Mouse (Mus musculus) stomach, embryonic 14.5 days (tissue): ENCODE measurements around the gene Ell. TPM values are rescaled to one million over a fixed set of nuclear protein-coding genes. Genes with fewer than 3 reads are reported as not detected.

Source experiments
- ATAC-seq: fragments of 200-750 bp; cut with Nextera tagmentation; 2 replicates; pipeline ENCODE4 v1.8.0; 2017; ENCODE audit warnings: low read depth, moderate TSS enrichment; ENCODE audit not compliant: insufficient number of reproducible peaks, insufficient read depth, low FRiP score
- H3K27ac ChIP-seq: fragments of 300-500 bp; sonication (generic); 2 replicates; pipeline ENCODE4 v1.5.1; 2014; ENCODE audit warnings: mild to moderate bottlenecking, low read length, moderate library complexity, mixed read lengths
- H3K27me3 ChIP-seq: fragments of 300-500 bp; sonication (generic); 2 replicates; pipeline ENCODE4 v1.6.1; 2014; ENCODE audit warnings: low read length, control low read depth, mixed read lengths; ENCODE audit not compliant: control insufficient read depth, insufficient read depth
- H3K36me3 ChIP-seq: fragments of 300-500 bp; sonication (generic); 2 replicates; pipeline ENCODE4 v1.6.1; 2014; ENCODE audit warnings: mild to moderate bottlenecking, control low read depth, low read length, moderate library complexity, mixed read lengths; ENCODE audit not compliant: control insufficient read depth, insufficient read depth
- H3K4me1 ChIP-seq: fragments of 300-500 bp; sonication (generic); 2 replicates; pipeline ENCODE4 v1.6.1; 2014; ENCODE audit warnings: low read length, control low read depth, mixed read lengths; ENCODE audit not compliant: control insufficient read depth, insufficient read depth
- H3K4me2 ChIP-seq: fragments of 300-500 bp; sonication (generic); replicated peaks from 2 replicates; pipeline ENCODE4 v1.6.1; 2014; ENCODE audit warnings: low read depth, low read length, control low read depth
- H3K4me3 ChIP-seq: fragments of 300-500 bp; sonication (generic); 2 replicates; pipeline ENCODE4 v1.5.1; 2014; ENCODE audit warnings: low read depth, low read length, control low read depth
- H3K9ac ChIP-seq: fragments of 300-500 bp; sonication (generic); replicated peaks from 2 replicates; pipeline ENCODE4 v1.6.1; 2014; ENCODE audit warnings: low read depth, mild to moderate bottlenecking, control low read depth, low read length, moderate library complexity, mixed read lengths
- H3K9me3 ChIP-seq: fragments of 300-500 bp; sonication (generic); 2 replicates; pipeline ENCODE4 v1.6.1; 2016; ENCODE audit warnings: low read depth, low read length, control low read depth; ENCODE audit not compliant: control insufficient read depth
- WGBS: fragments of 180-500 bp; shearing (Covaris S2); extraction: QIAGEN DNeasy Blood & Tissue Kit; methylation state at CpG from one replicate; pipeline ENCODE4 v1.1.7; 2014; 5-methylcytosine and 5-hydroxymethylcytosine counted together
- polyA plus RNA-seq: library from polyadenylated mRNA; unstranded; fragments of >200 nt; fragmentation: Nextera tagmentation; extraction: Ambion mirVana; gene quantifications from 2 replicates; pipeline ENCODE4 v1.2.1, GENCODE M21; 2014

Gene Ell
- polyA plus RNA-seq, 1 experiment from 2014 or later = 17.9 TPM

DNA sequence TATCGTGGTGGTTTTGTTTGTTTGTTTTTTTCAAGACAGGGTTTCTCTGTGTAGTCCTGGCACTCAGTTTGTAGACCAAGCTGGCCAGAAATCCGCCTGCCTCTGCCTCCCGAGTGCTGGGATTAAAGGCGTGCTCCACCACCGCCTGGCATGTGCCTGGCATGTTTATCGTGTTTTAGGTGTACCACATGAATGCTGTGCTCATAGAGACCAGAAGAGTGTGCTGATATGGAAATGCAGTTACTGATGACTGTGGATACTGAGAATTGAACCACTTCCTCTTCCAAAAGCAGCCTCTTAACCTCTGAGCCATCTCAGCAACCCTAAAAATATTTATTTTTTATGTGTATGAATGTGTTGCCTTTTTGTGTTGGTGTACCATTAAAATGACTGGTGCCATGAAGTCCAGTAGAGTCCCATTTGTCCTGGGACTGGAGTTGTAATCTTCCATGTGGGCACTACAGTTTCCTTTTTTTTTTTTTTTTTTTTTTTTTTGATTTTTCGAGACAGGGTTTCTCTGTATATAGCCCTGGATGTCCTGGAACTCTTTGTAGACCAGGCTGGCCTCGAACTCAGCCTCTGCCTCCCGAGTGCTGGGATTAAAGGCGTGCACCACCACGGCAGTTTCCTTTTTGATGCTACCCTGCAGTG, 26.9 kb upstream of the Ell start:
- no peaks in the 10 kb centered on the region for H3K9me3 ChIP-seq
- H3K27ac ChIP-seq = no peak overlapping the region
- peaks cover 25% of the 10 kb centered on the region for H3K36me3 ChIP-seq
- H3K27me3 ChIP-seq = no peaks in the 10 kb centered on the region
- WGBS = 89% methylated on average over 11 of the region's 11 CpGs
- H3K9ac ChIP-seq = no peak overlapping the region
- H3K4me3 ChIP-seq = no peak overlapping the region
- H3K4me2 ChIP-seq = no peak overlapping the region
- H3K4me1 ChIP-seq = no peaks in the 10 kb centered on the region
- no peak for ATAC-seq

DNA sequence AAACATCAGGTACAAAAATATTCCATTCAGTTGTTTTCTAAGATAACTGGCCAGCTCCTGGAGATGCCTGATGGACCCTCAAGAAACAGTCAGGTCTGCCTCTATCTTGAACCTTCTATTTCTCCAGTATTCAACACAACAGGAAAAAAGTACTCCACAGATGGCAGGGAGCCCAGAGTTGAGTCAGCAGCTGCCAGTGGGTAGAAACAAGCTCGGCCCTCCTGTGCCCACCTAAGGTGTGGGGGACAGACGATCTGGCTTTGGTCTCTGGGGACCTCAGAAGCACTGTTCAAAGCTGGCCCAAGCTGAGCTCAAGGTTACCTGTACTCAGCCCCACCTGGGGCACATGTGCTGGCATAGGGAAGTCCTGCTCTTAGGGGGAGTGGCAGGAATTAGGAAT, 25.8 kb upstream of the Ell start:
- Histone ChIP-seq H3K36me3 (peaks cover 24% of the 10 kb centered on the region), H3K27ac (no peak overlapping the region), H3K4me3 (no peak overlapping the region), H3K27me3 (no peaks in the 10 kb centered on the region), H3K9me3 (no peaks in the 10 kb centered on the region), H3K4me2 (no peak overlapping the region), H3K4me1 (no peaks in the 10 kb centered on the region), H3K9ac (no peak overlapping the region)
- WGBS = 71% methylated on average over 2 of the region's 2 CpGs
- no peak for ATAC-seq

DNA sequence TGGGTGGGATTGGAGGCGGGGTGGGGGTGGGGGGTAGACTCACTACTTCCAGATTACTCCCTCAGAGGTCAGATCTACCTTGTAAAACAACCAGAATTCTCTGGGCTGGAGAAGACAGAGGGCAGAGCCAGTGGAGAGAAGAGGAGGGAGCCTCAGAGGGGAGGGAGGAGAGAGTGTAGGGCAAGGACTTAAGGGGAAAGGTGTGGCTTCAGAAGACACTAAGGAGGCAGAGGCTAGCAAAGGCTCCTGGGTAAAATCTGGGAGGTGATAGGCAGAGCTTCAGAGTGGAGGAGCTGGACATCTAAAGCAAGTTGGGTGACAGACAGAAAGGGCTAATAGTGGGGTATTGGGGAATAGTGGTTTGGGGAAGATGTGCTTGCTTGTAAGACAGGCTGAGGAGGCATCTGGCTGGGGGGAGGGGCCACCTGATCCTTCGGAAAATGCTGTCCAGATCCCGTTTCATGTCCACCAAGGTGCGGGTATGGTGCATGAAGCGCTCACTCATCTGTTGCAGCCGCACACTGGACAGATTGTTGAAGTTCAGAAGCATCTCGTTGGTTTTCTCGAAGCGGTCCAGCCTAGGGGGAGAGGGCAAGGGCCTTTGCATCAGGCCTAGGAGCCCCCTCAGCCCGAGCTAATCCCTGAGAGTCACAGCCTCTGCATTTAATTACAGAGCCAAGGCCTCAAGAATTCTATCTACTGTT, 21.2 kb upstream of the Ell start:
- Histone ChIP-seq H3K4me2 (no peak overlapping the region), H3K9ac (no peak overlapping the region), H3K4me3 (no peak overlapping the region), H3K4me1 (no peaks in the 10 kb centered on the region), H3K9me3 (no peaks in the 10 kb centered on the region), H3K36me3 (peaks cover 21% of the 10 kb centered on the region), H3K27me3 (no peaks in the 10 kb centered on the region), H3K27ac (no peak overlapping the region)
- WGBS = 77% methylated on average over 10 of the region's 10 CpGs
- no peak for ATAC-seq

DNA sequence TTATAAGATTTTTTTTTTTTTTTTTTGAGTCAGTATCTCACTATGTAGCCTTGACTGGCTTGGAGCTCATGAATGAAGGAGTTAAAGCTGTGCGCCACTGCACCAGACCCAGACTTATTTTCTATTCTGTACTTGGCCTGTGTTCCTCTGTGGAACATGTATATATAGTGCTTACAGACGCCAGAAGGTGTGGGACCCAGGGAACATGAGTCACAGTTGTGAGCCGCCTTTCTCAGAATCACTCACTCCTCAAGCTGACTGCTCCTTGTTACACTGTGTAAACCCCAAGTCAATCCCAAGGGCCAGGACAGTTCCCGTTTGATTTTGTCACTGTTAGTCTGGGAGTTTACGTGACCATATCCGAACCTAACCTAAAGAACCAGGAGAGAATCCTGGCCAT, 20.2 kb upstream of the Ell start:
- Histone ChIP-seq H3K9ac (no peak overlapping the region), H3K9me3 (no peaks in the 10 kb centered on the region), H3K4me3 (no peak overlapping the region), H3K4me1 (0 out of 2 replicates have a peak, but pooled peaks cover 3% of the 10 kb centered on the region), H3K4me2 (no peak overlapping the region), H3K27me3 (no peaks in the 10 kb centered on the region), H3K36me3 (peaks cover 18% of the 10 kb centered on the region), H3K27ac (no peak overlapping the region)
- no peak for ATAC-seq
- WGBS = 87% methylated on average over 6 of the region's 6 CpGs

GRCm38 (mm10) chr8:70519606-70520005, 19.7 kb upstream of the Ell start:
- no peak for ATAC-seq

GRCm38 (mm10) chr8:70522592-70523403, 16.5 kb upstream of the Ell start:
- peak overlapping the region; percentile 67 for H3K9ac ChIP-seq
- peaks cover 11% of the 10 kb centered on the region; the same call in 1 of the 2 replicates for H3K4me1 ChIP-seq
- peak overlapping the region; percentile 83 for H3K4me3 ChIP-seq
- H3K36me3 ChIP-seq = peaks cover 12% of the 10 kb centered on the region
- H3K4me2 ChIP-seq = peak overlapping the region; percentile 83
- no peaks in the 10 kb centered on the region for H3K9me3 ChIP-seq
- H3K27me3 ChIP-seq = no peaks in the 10 kb centered on the region
- ATAC-seq = peak; percentile 90
- under 1% methylated on average over 51 of the region's 51 CpGs for WGBS
- peak overlapping the region; percentile 90 for H3K27ac ChIP-seq

More at GRCm38 (mm10) chr8:70519606-70520005, 19.7 kb upstream of the Ell start:
- Histone ChIP-seq H3K4me1 (0 out of 2 replicates have a peak, but pooled peaks cover 3% of the 10 kb centered on the region), H3K4me2 (no peak overlapping the region), H3K36me3 (peaks cover 18% of the 10 kb centered on the region), H3K4me3 (no peak overlapping the region), H3K27me3 (no peaks in the 10 kb centered on the region), H3K9me3 (no peaks in the 10 kb centered on the region), H3K27ac (no peak overlapping the region), H3K9ac (no peak overlapping the region)
- 61% methylated on average over 2 of the region's 2 CpGs for WGBS

DNA sequence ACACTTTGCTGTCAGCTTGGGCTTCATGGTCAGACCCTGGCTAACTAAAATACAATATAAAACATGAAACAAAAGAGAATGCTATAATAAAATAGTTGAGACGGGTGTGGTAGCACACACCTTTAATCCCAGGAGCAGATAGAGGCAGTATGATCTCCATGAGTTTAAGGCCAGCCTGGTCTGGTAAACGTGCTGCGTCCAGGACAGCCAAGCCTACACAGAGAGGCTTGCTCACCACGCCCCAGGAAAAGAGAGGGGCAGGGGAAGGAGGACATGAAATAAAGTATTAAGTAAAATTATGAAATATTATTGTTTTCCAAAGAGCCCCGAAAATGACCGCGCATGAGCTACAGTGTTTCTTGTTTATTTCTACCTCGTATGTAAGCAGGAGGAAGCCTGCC, 12.1 kb upstream of the Ell start:
- H3K36me3 ChIP-seq = peaks cover 22% of the 10 kb centered on the region
- peak overlapping the region; percentile 89; the same call in 1 of the 2 replicates for H3K27ac ChIP-seq
- H3K4me3 ChIP-seq = peak overlapping the region; percentile 81
- no peaks in the 10 kb centered on the region for H3K9me3 ChIP-seq
- peak overlapping the region; percentile 91 for H3K9ac ChIP-seq
- 2% methylated on average over 8 of the region's 8 CpGs for WGBS
- peak overlapping the region; percentile 80 for H3K4me2 ChIP-seq
- no peak for ATAC-seq
- no peaks in the 10 kb centered on the region for H3K27me3 ChIP-seq
- H3K4me1 ChIP-seq = peaks cover 16% of the 10 kb centered on the region

- Histone ChIP-seq H3K4me2 (peak within 1 kb of the TSS; percentile 80), H3K4me3 (peak within 1 kb of the TSS; percentile 81), H3K4me1 (peaks cover 16% of the 10 kb centered on the region), H3K9ac (peak within 1 kb of the TSS; percentile 91), H3K27ac (peak within 1 kb of the TSS; percentile 89), H3K9me3 (no peaks in the 10 kb centered on the region), H3K27me3 (no peaks in the 10 kb centered on the region), H3K36me3 (peaks cover 28% of the 10 kb centered on the region)
- ATAC-seq = peak; percentile 92
- WGBS = under 1% methylated on average over 53 of the region's 61 CpGs
Observed at GRCm38 (mm10) chr8:70527512-70528181, 11.6 kb upstream of the Ell start, which contains the start of the genes Fkbp8 and Kxd1. Fkbp8 (plus strand) TSS chr8:70527724. Kxd1 (minus strand) TSS chr8:70527956.
